Mouse (Mus musculus): ENCODE data around the gene Crkl.

DNA sequence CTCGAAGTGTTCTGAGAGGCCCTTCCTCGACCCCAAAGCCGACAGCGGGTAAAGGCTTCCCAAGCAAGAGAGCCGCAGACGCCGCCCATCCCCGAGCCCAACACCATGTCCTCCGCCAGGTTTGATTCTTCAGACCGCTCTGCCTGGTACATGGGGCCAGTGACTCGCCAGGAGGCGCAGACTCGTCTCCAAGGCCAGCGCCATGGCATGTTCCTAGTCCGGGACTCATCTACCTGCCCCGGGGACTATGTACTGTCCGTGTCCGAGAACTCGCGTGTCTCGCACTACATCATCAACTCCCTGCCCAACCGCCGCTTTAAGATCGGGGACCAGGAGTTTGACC is 557 bp downstream of the Crkl start:
- TF ChIP-seq POLR2A (IDR thresholded peaks at IDR 0.05; ENCODE audit: insufficient read length, low read depth) (no peak), E2F4 (IDR thresholded peaks at IDR 0.05; ENCODE audit: insufficient read depth) (no peak), CEBPB (IDR thresholded peaks at IDR 0.05; ENCODE audit: insufficient read depth, poor library complexity, severe bottlenecking) (no peak), USF1 (IDR thresholded peaks at IDR 0.05; ENCODE audit: low read depth) (no peak)

Data from myocyte (in vitro differentiated cells).